Mouse (Mus musculus) liver, embryonic 14.5 days (tissue): ENCODE results near the gene Fgfr2.

Experiments used
- CTCF ChIP-seq: IDR thresholded peaks from 2 replicates; pipeline ENCODE4 v1.5.1; 2016; ENCODE audit warnings: antibody characterized with exemption, low read depth, control low read depth
- EP300 ChIP-seq: IDR thresholded peaks from 2 replicates; pipeline ENCODE4 v1.6.1; 2016; ENCODE audit warnings: antibody characterized with exemption, low read depth

DNA sequence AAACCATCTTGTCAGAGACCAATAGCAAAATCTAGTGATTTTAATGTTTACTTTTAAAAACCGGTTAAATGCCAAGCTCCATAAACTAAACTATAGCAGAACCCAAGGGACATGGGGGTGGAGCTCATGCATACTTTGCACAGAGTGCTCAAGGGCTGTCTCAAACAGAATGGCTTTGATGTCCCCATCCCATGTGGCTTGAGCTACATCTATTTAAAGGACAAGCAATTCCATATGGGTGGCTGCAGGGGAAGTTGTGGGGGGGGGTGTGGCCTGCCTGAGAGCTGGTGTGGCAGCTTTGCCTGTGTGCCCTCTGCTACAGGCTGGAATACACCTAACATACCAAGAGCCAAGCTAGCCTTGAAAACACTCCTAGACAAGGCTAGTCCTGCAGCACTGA lies 98.5 kb downstream of the Fgfr2 start:
- no peak for TF ChIP-seq CTCF
- TF ChIP-seq EP300, result no peak
